Mouse (Mus musculus) heart, embryonic 15.5 days (tissue): ENCODE results near the gene Gclm. TPM values are rescaled to one million over a fixed set of nuclear protein-coding genes. Genes with fewer than 3 reads are reported as not detected.

Experiments used
- ATAC-seq: fragments of 200-750 bp; cut with Nextera tagmentation; replicated peaks from 2 replicates; pipeline ENCODE4 v1.8.0; 2017; ENCODE audit warnings: low read depth, moderate TSS enrichment; ENCODE audit not compliant: insufficient number of reproducible peaks, insufficient read depth, low FRiP score
- H3K27ac ChIP-seq: fragments of 300-500 bp; sonication (generic); 2 replicates; pipeline ENCODE4 v1.5.1; 2015; ENCODE audit warnings: mild to moderate bottlenecking, inconsistent platforms
- H3K27me3 ChIP-seq: fragments of 300-500 bp; sonication (generic); 2 replicates; pipeline ENCODE4 v1.6.1; 2015; ENCODE audit warnings: inconsistent platforms
- H3K36me3 ChIP-seq: fragments of 300-500 bp; sonication (generic); 2 replicates; pipeline ENCODE4 v1.6.1; 2015; ENCODE audit warnings: mild to moderate bottlenecking, inconsistent platforms
- H3K4me1 ChIP-seq: fragments of 300-500 bp; sonication (generic); replicated peaks from 2 replicates; pipeline ENCODE4 v1.6.1; 2015; ENCODE audit warnings: inconsistent platforms
- H3K4me2 ChIP-seq: fragments of 300-500 bp; sonication (generic); 2 replicates; pipeline ENCODE4 v1.6.1; 2015; ENCODE audit warnings: inconsistent platforms, mild to moderate bottlenecking, moderate library complexity
- H3K4me3 ChIP-seq: fragments of 300-500 bp; sonication (generic); 2 replicates; pipeline ENCODE4 v1.5.1; 2015; ENCODE audit warnings: mild to moderate bottlenecking, inconsistent platforms
- H3K9ac ChIP-seq: fragments of 300-500 bp; sonication (generic); 2 replicates; pipeline ENCODE4 v1.6.1; 2015; ENCODE audit warnings: mild to moderate bottlenecking, inconsistent platforms
- H3K9me3 ChIP-seq: fragments of 300-500 bp; sonication (generic); replicated peaks from 2 replicates; pipeline ENCODE4 v1.6.1; 2016; ENCODE audit warnings: inconsistent platforms
- WGBS: fragments of 180-500 bp; shearing (Covaris S2); methylation state at CpG from one replicate; pipeline ENCODE4 v1.1.7; 2015; ENCODE audit warnings: mixed read lengths; 5-methylcytosine and 5-hydroxymethylcytosine counted together
- polyA plus RNA-seq: library from polyadenylated mRNA; unstranded; fragments of >200 nt; fragmentation: Nextera tagmentation; extraction: Ambion mirVana; gene quantifications from 2 replicates; pipeline ENCODE4 v1.2.1, GENCODE M21; 2015

The Gclm gene
- 65.6 and 71.9 TPM in 2 replicates for polyA plus RNA-seq

GRCm38 (mm10) chr3:122245215-122245877 is at the start of gene Gclm:
Gene Gclm (plus strand): TSS chr3:122245557.
- peak within 1 kb of the TSS; percentile 76 for H3K4me2 ChIP-seq
- H3K27ac ChIP-seq: peak within 1 kb of the TSS; percentile 93
- H3K4me3 ChIP-seq: peak within 1 kb of the TSS; percentile 96
- no peaks in the 10 kb centered on the region for H3K36me3 ChIP-seq
- peak; percentile 98 for ATAC-seq
- no peaks in the 10 kb centered on the region for H3K27me3 ChIP-seq
- under 1% methylated on average over 88 of the region's 90 CpGs for WGBS
- no peaks in the 10 kb centered on the region for H3K9me3 ChIP-seq
- H3K4me1 ChIP-seq: peaks cover 30% of the 10 kb centered on the region
- peak within 1 kb of the TSS; percentile 89 for H3K9ac ChIP-seq

GRCm38 (mm10) chr3:122196621-122197298 is 48.6 kb upstream of the Gclm start:
- no peak for ATAC-seq
- peaks cover 5% of the 10 kb centered on the region; the same call in 1 of the 2 replicates for H3K4me1 ChIP-seq
- H3K4me2 ChIP-seq: no peak overlapping the region
- no peak overlapping the region for H3K9ac ChIP-seq
- WGBS: 71% methylated on average over 4 of the region's 4 CpGs
- H3K4me3 ChIP-seq: no peak overlapping the region
- no peaks in the 10 kb centered on the region for H3K9me3 ChIP-seq
- H3K27me3 ChIP-seq: no peaks in the 10 kb centered on the region
- H3K27ac ChIP-seq: no peak overlapping the region
- no peaks in the 10 kb centered on the region for H3K36me3 ChIP-seq

- 57% methylated on average over 2 of the region's 2 CpGs for WGBS
- no peak for ATAC-seq
- H3K27ac ChIP-seq: peak overlapping the region; percentile 38; the same call in 1 of the 2 replicates
These were observed 46.8 kb upstream of the Gclm start for GRCm38 (mm10) chr3:122198532-122198931.

GRCm38 (mm10) chr3:122198966-122199381 is 46.4 kb upstream of the Gclm start:
- H3K4me1 ChIP-seq: peaks cover 8% of the 10 kb centered on the region; the same call in 1 of the 2 replicates
- H3K27me3 ChIP-seq: no peaks in the 10 kb centered on the region
- H3K36me3 ChIP-seq: no peaks in the 10 kb centered on the region
- no peak overlapping the region for H3K4me2 ChIP-seq
- no peak overlapping the region for H3K9ac ChIP-seq
- 42% methylated on average over 8 of the region's 8 CpGs for WGBS
- no peak overlapping the region for H3K4me3 ChIP-seq
- ATAC-seq: peak; percentile 53; the same call in 1 of the 2 replicates
- no peaks in the 10 kb centered on the region for H3K9me3 ChIP-seq
- peak overlapping the region; percentile 38 for H3K27ac ChIP-seq

More at GRCm38 (mm10) chr3:122198532-122198931, 46.8 kb upstream of the Gclm start:
- Histone ChIP-seq H3K4me3 (no peak overlapping the region), H3K4me2 (no peak overlapping the region), H3K27me3 (no peaks in the 10 kb centered on the region), H3K4me1 (peaks cover 8% of the 10 kb centered on the region; the same call in 1 of the 2 replicates), H3K9me3 (no peaks in the 10 kb centered on the region), H3K36me3 (no peaks in the 10 kb centered on the region), H3K9ac (no peak overlapping the region)

- Histone ChIP-seq H3K4me1 (peaks cover 8% of the 10 kb centered on the region; the same call in 1 of the 2 replicates), H3K9me3 (no peaks in the 10 kb centered on the region), H3K4me3 (no peak overlapping the region), H3K36me3 (no peaks in the 10 kb centered on the region), H3K27me3 (no peaks in the 10 kb centered on the region), H3K4me2 (no peak overlapping the region), H3K27ac (peak overlapping the region; percentile 38), H3K9ac (no peak overlapping the region)
- no peak for ATAC-seq
- 78% methylated on average over 4 of the region's 4 CpGs for WGBS
These were observed 45.8 kb upstream of the Gclm start for GRCm38 (mm10) chr3:122199600-122199999.

GRCm38 (mm10) chr3:122200017-122200416 is 45.3 kb upstream of the Gclm start:
- Histone ChIP-seq H3K36me3 (no peaks in the 10 kb centered on the region), H3K4me2 (no peak overlapping the region), H3K4me1 (peaks cover 8% of the 10 kb centered on the region; the same call in 1 of the 2 replicates), H3K9ac (no peak overlapping the region), H3K9me3 (no peaks in the 10 kb centered on the region), H3K27me3 (no peaks in the 10 kb centered on the region), H3K27ac (no peak overlapping the region; the same call in 1 of the 2 replicates), H3K4me3 (no peak overlapping the region)
- WGBS: 84% methylated on average over 5 of the region's 5 CpGs
- no peak for ATAC-seq

- H3K4me3 ChIP-seq: no peak overlapping the region
- no peaks in the 10 kb centered on the region for H3K27me3 ChIP-seq
- peaks cover 8% of the 10 kb centered on the region; the same call in 1 of the 2 replicates for H3K4me1 ChIP-seq
- no peak overlapping the region for H3K9ac ChIP-seq
- no peak for ATAC-seq
- no peak overlapping the region for H3K27ac ChIP-seq
- no peak overlapping the region for H3K4me2 ChIP-seq
- no peaks in the 10 kb centered on the region for H3K9me3 ChIP-seq
- H3K36me3 ChIP-seq: no peaks in the 10 kb centered on the region
- 80% methylated on average over 5 of the region's 5 CpGs for WGBS
These were observed 44.9 kb upstream of the Gclm start for GRCm38 (mm10) chr3:122200447-122200846.

GRCm38 (mm10) chr3:122202307-122202732 is 43.0 kb upstream of the Gclm start:
- Histone ChIP-seq H3K9me3 (no peaks in the 10 kb centered on the region), H3K27me3 (no peaks in the 10 kb centered on the region), H3K36me3 (no peaks in the 10 kb centered on the region), H3K27ac (no peak overlapping the region; the same call in 1 of the 2 replicates), H3K4me3 (no peak overlapping the region), H3K4me2 (no peak overlapping the region), H3K9ac (no peak overlapping the region), H3K4me1 (peaks cover 8% of the 10 kb centered on the region; the same call in 1 of the 2 replicates)
- WGBS: 33% methylated on average over 5 of the region's 5 CpGs
- ATAC-seq: no peak

- H3K27me3 ChIP-seq: no peaks in the 10 kb centered on the region
- no peak overlapping the region for H3K27ac ChIP-seq
- no peaks in the 10 kb centered on the region for H3K9me3 ChIP-seq
- WGBS: 77% methylated on average over 9 of the region's 9 CpGs
- no peak overlapping the region for H3K4me3 ChIP-seq
- H3K4me2 ChIP-seq: no peak overlapping the region
- H3K4me1 ChIP-seq: peaks cover 10% of the 10 kb centered on the region; the same call in 1 of the 2 replicates
- ATAC-seq: no peak
- H3K9ac ChIP-seq: no peak overlapping the region
- H3K36me3 ChIP-seq: no peaks in the 10 kb centered on the region
These were observed 41.6 kb upstream of the Gclm start for GRCm38 (mm10) chr3:122203675-122204329.

- H3K27me3 ChIP-seq: no peaks in the 10 kb centered on the region
- H3K9me3 ChIP-seq: no peaks in the 10 kb centered on the region
- no peak overlapping the region for H3K4me2 ChIP-seq
- ATAC-seq: no peak
- H3K4me1 ChIP-seq: 0 out of 2 replicates have a peak, but pooled peaks cover 5% of the 10 kb centered on the region
- 87% methylated on average over 6 of the region's 6 CpGs for WGBS
- no peaks in the 10 kb centered on the region for H3K36me3 ChIP-seq
- no peak overlapping the region for H3K27ac ChIP-seq
- no peak overlapping the region for H3K9ac ChIP-seq
- no peak overlapping the region for H3K4me3 ChIP-seq
These were observed 39.6 kb upstream of the Gclm start for GRCm38 (mm10) chr3:122205753-122206152.
